Mouse (Mus musculus) liver, embryonic 14.5 days (tissue): ENCODE measurements at regions not wholly inside any gene's neighbourhood (a gene's known extent, or its start where the extent isn't known, plus 50 kb on each side); places are given as distances from the start of the nearest gene placed in this dataset.
A peak's percentile ranks its signal among the peaks of the same experiment; 100 is the strongest.

ENCODE experiments used
- ATAC-seq: fragments of 200-750 bp; cut with Nextera tagmentation; 2 replicates; pipeline ENCODE4 v1.8.0; 2017; ENCODE audit warnings: moderate number of reproducible peaks, mild to moderate bottlenecking, moderate library complexity; ENCODE audit not compliant: insufficient read depth
- DNase-seq, 3 experiments: peaks; one replicate each; pipeline ENCODE4 v3.0.0-alpha.2; 2012 to 2013; ENCODE audit warnings: low read depth in 3 of 3, low spot score in 3 of 3
- H3K27ac ChIP-seq: fragments of 300-500 bp; sonication (generic); 2 replicates; pipeline ENCODE4 v1.5.1; 2014; ENCODE audit warnings: moderate library complexity, mild to moderate bottlenecking, control low read depth, inconsistent platforms
- H3K27me3 ChIP-seq: fragments of 300-500 bp; sonication (generic); 2 replicates; pipeline ENCODE4 v1.6.1; 2014; ENCODE audit warnings: mild to moderate bottlenecking, low read length, moderate library complexity; ENCODE audit not compliant: control insufficient read depth, insufficient read depth
- H3K36me3 ChIP-seq: fragments of 300-500 bp; sonication (generic); replicated peaks from 2 replicates; pipeline ENCODE4 v1.6.1; 2014; ENCODE audit warnings: low read depth; ENCODE audit not compliant: control insufficient read depth, insufficient read depth
- H3K4me1 ChIP-seq, 2 experiments: fragments of 200-500 bp in 1 of 2; fragments of 300-500 bp in 1 of 2; sonication (generic) in 1 of 2; replicated peaks; 2 replicates each; pipeline ENCODE4 v1.6.1; 2012 to 2014; ENCODE audit warnings: antibody characterized with exemption in 1 of 2, inconsistent platforms in 1 of 2, low read length in 1 of 2; ENCODE audit not compliant: control insufficient read depth in 2 of 2, insufficient read depth in 2 of 2
- H3K4me2 ChIP-seq: fragments of 300-500 bp; sonication (generic); 2 replicates; pipeline ENCODE4 v1.6.1; 2014; ENCODE audit warnings: low read depth, mild to moderate bottlenecking, control low read depth, moderate library complexity
- H3K4me3 ChIP-seq, 2 experiments: fragments of 200-500 bp in 1 of 2; fragments of 300-500 bp in 1 of 2; sonication (generic) in 1 of 2; 2 replicates each; pipeline ENCODE4 v1.5.1; 2012 to 2014; ENCODE audit warnings: low read depth in 2 of 2, low read length in 2 of 2, mild to moderate bottlenecking in 2 of 2, control low read depth in 1 of 2, inconsistent platforms in 1 of 2, moderate library complexity in 1 of 2; ENCODE audit not compliant: insufficient read depth in 1 of 2
- H3K9ac ChIP-seq: fragments of 300-500 bp; sonication (generic); replicated peaks from 2 replicates; pipeline ENCODE4 v1.6.1; 2014; ENCODE audit warnings: mild to moderate bottlenecking, control low read depth, moderate library complexity
- H3K9me3 ChIP-seq: fragments of 300-500 bp; sonication (generic); 2 replicates; pipeline ENCODE4 v1.6.1; 2016; ENCODE audit warnings: low read length, mixed read lengths; ENCODE audit not compliant: control insufficient read depth
- CTCF ChIP-seq: IDR thresholded peaks from 2 replicates; pipeline ENCODE4 v1.5.1; 2016; ENCODE audit warnings: antibody characterized with exemption, low read depth, control low read depth
- EP300 ChIP-seq: IDR thresholded peaks from 2 replicates; pipeline ENCODE4 v1.6.1; 2016; ENCODE audit warnings: antibody characterized with exemption, low read depth
- WGBS: fragments of 180-500 bp; shearing (Covaris S2); extraction: QIAGEN DNeasy Blood & Tissue Kit; methylation state at CpG from one replicate; pipeline ENCODE4 v1.1.7; 2014; ENCODE audit not compliant: insufficient replicate concordance; 5-methylcytosine and 5-hydroxymethylcytosine counted together

GRCm38 (mm10) chr15:57644331-57644953, 167.0 kb upstream of the Slc22a22 start:
- no peak overlapping the region for H3K4me2 ChIP-seq
- 44% methylated on average over 11 of the region's 11 CpGs for WGBS
- H3K36me3 ChIP-seq = no peaks in the 10 kb centered on the region

GRCm38 (mm10) chr15:57639115-57639514, 161.7 kb upstream of the Slc22a22 start:
- Histone ChIP-seq H3K27me3 (no peaks in the 10 kb centered on the region), H3K36me3 (no peaks in the 10 kb centered on the region), H3K9me3 (no peaks in the 10 kb centered on the region), H3K4me1 (no peaks in the 10 kb centered on the region), H3K9ac (no peak overlapping the region), H3K4me3 (no peak overlapping the region), H3K27ac (no peak overlapping the region), H3K4me2 (no peak overlapping the region)
- TF ChIP-seq CTCF (no peak), EP300 (no peak)
- 48% methylated on average over 7 of the region's 7 CpGs for WGBS
- ATAC-seq = no peak
- DNase-seq = no peak

More at GRCm38 (mm10) chr15:57644331-57644953, 167.0 kb upstream of the Slc22a22 start:
- Histone ChIP-seq H3K9me3 (no peaks in the 10 kb centered on the region), H3K27me3 (no peaks in the 10 kb centered on the region), H3K27ac (no peak overlapping the region), H3K4me1 (no peaks in the 10 kb centered on the region), H3K4me3 (no peak overlapping the region), H3K9ac (no peak overlapping the region)
- peak in 1 of 3 experiments; percentile 1 for DNase-seq
- no peak for TF ChIP-seq EP300
- peak; percentile 60 for TF ChIP-seq CTCF
- ATAC-seq = no peak

- H3K9ac ChIP-seq = no peak overlapping the region
- DNase-seq (no peak), ATAC-seq (no peak)
- H3K36me3 ChIP-seq = no peaks in the 10 kb centered on the region
- no peaks in the 10 kb centered on the region for H3K9me3 ChIP-seq
- no peak overlapping the region for H3K4me3 ChIP-seq
- no peaks in the 10 kb centered on the region for H3K27me3 ChIP-seq
- H3K4me2 ChIP-seq = no peak overlapping the region
- TF ChIP-seq EP300 = no peak
- no peak for TF ChIP-seq CTCF
- WGBS = 54% methylated on average over 3 of the region's 3 CpGs
- no peak overlapping the region for H3K27ac ChIP-seq
- no peaks in the 10 kb centered on the region for H3K4me1 ChIP-seq
These were observed 155.6 kb upstream of the Slc22a22 start for GRCm38 (mm10) chr15:57633067-57633466.

DNA sequence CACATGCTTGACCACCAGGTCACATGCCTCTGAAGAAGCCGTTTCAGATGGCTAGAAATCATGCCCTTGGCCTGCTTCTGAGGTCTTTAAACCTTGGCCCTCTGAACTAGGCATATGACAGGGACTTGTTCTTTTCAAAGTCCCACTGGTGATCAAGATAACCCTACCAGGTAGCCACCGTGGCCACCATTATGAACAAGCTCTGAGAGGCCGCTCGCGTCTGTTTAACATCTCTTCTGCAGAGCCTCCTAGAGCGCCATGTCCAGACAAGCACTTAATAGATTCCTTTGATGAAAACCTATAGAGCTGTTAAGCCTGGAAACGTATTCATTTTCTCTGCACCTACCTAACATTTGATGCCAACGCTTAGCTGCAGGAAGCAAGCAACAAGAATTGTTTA, 155.1 kb upstream of the Slc22a22 start:
- Histone ChIP-seq H3K9ac (no peak overlapping the region), H3K27ac (no peak overlapping the region), H3K36me3 (no peaks in the 10 kb centered on the region), H3K9me3 (no peaks in the 10 kb centered on the region), H3K27me3 (no peaks in the 10 kb centered on the region), H3K4me3 (no peak overlapping the region), H3K4me1 (no peaks in the 10 kb centered on the region), H3K4me2 (no peak overlapping the region)
- DNase-seq (no peak), ATAC-seq (no peak)
- TF ChIP-seq CTCF = no peak
- no peak for TF ChIP-seq EP300
- 67% methylated on average over 8 of the region's 8 CpGs for WGBS

GRCm38 (mm10) chr15:57618466-57618865, 141.0 kb upstream of the Slc22a22 start:
- Histone ChIP-seq H3K9me3 (no peaks in the 10 kb centered on the region), H3K4me2 (no peak overlapping the region), H3K27ac (no peak overlapping the region), H3K27me3 (no peaks in the 10 kb centered on the region), H3K9ac (no peak overlapping the region), H3K4me3 (no peak overlapping the region), H3K36me3 (no peaks in the 10 kb centered on the region), H3K4me1 (no peaks in the 10 kb centered on the region)
- 71% methylated on average over 6 of the region's 6 CpGs for WGBS
- no peak for TF ChIP-seq CTCF
- TF ChIP-seq EP300 = no peak
- ATAC-seq = no peak
- DNase-seq = no peak
